Mouse (Mus musculus) B cell, adult 2 months (primary cell): ENCODE measurements around the gene Cdkal1.

ENCODE experiments used
- DNase-seq, 2 experiments: peaks; one replicate each; pipeline ENCODE4 v3.0.0; 2022

Gene Cdkal1

DNA sequence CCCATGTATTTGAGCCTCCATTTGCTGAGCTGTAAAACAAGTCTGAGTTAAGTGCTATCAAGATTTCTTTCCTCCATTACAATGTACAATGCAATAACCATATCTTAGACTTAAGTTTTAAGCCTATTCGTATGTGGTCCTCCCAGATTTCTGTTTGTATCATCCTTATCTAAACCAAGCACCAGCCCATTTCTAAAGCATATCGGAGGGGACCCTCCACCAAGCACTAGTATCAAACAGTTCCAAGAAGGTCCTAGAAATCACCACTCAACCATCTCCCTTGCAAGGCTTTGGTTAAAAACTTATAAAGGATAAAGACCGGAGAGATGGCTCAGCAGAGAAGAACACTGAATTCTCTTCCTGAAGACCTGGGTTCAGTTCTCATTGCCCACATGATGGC lies 47.1 kb downstream of the Cdkal1 start:
- no peak for DNase-seq

DNA sequence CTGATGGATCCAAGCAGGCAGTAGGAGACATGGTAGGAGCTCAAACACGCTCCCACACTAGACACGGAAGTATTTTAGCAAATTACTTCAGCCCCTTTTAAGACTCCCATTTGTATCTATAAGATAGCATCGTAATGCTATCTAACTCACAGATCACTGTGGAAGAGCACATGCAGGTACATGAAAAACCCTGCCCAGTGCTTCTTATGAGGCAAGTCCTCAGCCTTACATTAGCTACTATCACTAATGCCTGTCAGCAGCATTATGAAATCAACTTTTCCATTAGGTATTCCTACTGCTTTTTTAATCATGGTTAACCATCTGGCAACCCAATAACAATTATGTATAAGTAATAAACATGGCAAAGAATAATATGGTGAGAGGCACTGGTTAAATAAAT lies 47.5 kb downstream of the Cdkal1 start:
- DNase-seq, result no peak

DNA sequence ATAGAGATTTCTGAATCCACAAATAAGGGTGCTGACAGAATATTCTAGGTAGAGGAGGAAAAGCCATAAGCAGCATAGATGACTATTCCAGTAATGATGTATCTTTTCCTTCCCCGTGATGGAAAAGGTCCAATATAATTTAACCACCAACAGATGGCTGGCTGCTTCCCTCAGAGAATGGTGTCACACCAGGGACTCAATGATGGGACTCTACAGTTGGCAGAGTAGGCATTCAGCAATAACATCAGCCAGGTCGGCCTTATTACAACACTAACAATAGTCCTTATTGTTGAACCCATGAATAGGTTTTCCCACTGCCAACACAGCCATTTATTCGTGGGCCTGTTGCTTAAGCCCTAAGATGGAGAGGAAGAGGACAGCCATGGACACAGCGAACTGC lies 48.6 kb downstream of the Cdkal1 start:
- no peak for DNase-seq

DNA sequence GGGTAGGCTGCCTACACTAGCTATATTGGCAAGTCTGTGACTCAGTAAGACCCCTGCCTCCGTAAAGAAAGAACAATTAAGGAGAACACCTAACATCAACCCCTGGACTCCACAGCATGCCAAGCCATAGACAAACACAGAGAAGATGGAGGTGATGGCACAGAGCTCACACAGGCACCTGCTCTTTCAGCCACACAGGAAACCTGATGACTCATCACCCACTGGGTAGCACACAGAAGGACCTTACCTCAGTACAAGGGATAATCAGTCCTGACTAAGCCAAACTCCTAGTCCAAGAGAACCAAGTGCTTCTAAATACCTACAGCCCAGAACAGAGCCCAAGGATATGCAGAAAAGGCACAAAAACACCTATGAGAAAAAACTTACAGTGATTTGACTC lies 50.2 kb downstream of the Cdkal1 start:
- DNase-seq, result no peak

DNA sequence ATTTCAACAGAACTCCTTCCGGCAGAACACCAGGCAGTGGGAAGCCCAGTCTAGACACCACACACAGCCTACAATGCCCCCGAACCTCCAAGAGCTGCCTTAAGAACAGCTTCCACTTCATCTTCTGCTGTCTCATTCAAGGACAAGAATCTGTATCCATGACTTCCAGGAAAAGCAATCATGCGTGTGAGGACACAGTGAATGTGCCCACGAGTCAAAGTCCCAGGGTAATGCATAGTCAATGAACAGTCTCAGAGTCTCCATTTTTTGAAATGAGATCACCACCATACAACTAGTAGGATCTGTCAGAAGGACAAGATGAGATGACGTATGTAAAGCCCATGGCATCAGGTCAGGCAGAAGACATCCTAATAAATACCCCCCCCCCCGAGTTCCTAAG lies 51.4 kb downstream of the Cdkal1 start:
- DNase-seq, result no peak

DNA sequence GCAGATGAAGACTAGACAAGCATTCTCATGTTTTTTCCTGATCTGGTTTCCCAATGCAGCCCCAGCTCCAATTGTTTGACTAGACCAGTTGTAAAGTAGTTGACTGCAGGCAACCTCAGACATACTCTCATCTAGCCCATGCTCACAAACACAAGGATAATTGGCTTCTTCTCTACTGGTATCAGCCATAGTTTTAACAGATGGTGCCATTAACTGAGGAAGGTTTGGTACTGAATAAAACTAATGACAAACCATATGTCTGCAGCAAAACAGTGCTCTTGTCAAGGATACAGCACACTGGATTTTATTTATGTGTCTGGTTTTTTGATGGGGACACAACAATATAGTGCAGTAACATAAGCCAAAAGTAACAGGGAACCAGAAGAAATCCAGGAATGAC lies 52.8 kb downstream of the Cdkal1 start:
- DNase-seq, result no peak

DNA sequence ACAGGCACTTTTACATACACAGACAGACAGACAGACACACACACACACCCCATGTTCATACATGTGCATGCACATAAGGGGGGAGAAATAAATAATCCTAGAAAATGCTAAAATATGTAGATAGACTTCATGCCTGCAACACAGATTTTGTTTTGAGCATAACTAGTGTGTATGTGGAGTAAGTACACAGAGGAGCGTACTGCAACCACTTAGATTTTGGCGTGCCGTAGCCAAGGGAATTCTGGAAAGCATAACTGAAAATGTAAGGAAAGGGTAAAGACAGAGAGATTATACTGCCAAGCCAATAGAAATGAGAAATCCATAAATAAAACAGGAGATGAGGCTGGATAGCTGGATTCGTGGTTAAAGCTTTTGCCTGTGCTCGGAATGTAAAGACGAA lies 55.4 kb downstream of the Cdkal1 start:
- DNase-seq, result no peak

DNA sequence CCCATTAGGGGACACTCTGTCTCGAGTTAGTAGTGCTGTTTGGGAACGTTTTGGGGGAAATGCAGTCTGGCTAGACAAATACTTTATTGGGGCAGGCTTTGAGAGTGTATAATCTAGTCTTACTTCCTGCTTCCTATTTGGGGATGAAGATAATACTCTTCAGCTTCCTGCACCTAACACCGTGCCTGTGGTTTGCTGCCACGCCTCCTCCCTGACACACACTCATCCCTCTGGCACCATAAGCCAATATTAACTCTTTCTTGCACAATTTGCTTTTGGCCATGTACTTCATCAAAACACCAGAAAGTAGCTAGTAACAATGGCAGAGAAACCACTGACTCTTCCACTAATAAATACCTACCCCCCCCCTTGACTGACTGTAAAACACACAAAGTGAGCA lies 63.4 kb downstream of the Cdkal1 start:
- DNase-seq, result peak in 1 of 2 experiments; percentile 8

DNA sequence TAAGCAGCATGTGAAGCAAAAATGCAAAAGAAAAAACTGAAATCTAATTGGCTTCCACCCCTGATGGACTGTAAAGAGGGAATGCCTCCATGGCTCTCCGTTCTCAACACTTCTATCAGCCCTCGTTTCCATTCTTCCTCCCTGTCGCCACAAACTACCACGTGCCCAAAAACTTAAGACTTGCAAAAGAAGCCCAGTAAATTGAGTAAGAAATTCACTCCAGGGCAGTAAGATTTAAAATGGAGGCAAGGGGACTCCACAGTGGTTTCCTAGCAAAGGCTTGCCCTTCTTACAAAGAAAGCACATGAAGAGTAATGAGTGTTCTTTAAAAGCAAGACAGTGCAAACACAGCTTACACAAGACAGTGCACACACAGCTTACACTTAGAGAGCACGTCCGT lies 64.0 kb downstream of the Cdkal1 start:
- DNase-seq, result no peak

DNA sequence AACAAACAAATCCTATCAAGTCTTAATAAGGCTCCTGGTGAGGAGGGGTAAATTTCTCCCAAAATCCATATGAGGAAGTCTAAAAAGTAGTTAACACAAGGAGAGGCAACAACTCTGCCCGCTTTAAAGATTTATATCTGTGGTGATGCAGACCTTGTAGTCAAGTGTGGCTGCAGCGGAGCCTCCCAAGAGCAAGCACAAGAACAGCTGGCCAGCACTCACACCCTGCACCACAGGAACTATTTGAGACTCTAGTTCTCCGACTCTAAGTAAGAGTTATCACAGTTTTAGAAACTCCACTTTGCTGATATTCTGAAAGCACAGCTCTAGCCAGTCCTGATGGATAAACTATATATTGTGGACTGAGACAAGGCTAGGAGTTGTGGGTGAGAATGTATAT lies 68.5 kb downstream of the Cdkal1 start:
- DNase-seq, result no peak

DNA sequence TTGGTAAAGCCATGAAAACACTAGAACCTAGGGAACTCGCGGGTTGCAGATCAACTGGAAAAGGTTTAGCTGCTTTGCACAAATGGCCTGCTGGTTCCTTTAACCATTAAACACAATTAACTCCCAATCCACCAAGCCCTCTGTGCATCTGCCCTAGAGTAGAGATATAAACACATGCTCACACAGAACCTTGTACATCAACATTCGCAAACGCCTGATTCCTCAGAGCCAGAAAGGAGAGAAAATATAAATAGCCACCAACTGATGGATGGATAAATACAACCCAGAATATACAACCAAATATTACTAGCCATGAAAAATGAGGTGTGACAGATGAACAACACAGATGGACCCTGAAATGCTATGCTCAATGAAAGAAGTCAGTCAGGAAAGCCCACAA lies 70.6 kb downstream of the Cdkal1 start:
- no peak for DNase-seq

DNA sequence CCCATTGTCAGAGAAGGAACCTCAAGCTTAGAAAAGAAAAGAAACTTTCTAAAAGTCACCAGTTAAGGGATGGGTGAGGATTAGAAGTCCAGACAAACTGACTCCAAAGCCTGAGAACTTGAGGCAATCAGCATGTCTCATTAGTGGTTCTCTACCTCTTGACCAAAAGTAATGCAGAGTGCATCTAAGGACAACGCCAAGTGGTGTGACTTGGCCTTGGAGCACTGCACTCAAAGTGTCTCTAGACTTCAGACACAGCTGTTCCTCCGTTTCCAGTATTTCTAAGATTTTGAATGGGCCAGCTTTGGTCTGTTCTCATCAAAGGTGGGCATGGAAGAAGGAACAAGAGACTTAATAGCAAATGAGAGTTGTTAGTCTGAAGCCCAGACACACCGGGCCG lies 74.1 kb downstream of the Cdkal1 start:
- DNase-seq, result no peak

DNA sequence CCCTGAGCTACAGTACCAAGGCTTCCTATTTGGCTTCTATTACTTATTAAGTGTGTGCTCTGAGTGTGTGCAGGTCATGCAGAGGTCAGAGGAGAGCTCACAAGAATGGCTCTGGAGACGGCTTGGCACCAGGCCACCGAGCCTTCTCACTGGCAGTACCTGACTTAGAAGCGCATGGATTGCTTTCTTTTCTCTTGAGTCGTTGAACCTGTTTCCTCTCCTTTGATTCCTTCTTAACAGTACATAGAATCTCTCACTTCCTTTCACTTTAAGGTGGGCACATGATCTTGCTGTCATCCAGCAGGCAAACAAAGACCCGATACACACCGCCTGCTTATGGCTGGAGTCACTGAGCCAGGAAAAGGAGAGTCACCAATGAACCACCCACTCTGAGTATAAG lies 74.8 kb downstream of the Cdkal1 start:
- DNase-seq, result no peak

DNA sequence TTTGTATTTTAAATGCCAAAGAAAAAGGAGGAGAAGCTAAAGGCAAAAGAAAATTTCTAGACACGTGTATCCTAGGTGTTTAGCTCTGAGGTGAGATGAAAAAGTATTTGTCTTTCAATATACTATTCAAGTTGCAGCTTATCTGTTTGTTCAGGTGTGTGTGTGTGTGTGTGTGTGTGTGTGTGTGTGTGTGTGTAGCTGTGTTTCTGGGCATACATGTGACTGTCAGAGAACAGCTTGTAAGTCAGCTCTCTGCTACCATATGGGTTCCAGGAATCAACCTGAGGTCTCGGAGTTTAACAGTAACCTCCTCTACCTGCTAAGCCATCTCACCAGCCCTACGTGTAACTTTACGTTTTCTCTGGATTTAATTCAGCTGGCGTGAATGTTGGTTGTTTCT lies 76.0 kb downstream of the Cdkal1 start:
- no peak for DNase-seq

DNA sequence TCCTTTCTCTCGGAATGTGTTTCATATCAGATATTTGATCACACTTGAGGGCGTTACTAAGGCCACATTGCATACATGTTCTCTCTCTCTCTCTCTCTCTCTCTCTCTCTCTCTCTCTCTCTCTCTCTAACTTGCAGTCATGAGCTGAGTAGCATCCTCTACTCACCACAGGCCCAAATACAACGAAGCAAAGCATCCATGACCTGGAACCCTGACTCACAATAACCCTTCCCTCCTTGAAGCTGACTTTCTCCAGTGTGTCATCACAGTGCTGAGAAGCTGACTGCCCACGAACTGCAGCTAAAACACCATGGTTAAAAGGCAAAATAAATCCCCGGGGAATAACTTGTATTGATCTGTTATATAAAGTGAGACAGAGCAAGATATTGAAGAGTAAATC lies 76.4 kb downstream of the Cdkal1 start:
- no peak for DNase-seq

DNA sequence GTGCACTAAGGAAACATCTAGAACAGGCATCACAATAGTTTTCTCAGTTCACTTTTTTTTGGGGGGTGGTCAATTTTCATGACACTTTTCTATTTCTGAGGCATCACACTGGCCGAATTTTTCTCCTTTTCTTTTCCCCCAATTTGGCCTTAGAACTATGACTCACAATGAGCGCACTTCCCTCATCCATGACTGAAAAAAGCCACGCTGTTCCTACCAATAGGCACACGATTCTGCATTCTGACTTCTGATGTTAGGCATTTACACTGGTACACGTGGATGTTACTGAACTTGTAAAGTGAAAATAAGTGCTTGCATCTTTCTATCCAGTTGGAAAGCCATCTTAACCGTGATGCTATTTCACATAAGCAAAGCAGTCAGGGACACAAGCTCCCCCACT lies 77.3 kb downstream of the Cdkal1 start:
- no peak for DNase-seq

DNA sequence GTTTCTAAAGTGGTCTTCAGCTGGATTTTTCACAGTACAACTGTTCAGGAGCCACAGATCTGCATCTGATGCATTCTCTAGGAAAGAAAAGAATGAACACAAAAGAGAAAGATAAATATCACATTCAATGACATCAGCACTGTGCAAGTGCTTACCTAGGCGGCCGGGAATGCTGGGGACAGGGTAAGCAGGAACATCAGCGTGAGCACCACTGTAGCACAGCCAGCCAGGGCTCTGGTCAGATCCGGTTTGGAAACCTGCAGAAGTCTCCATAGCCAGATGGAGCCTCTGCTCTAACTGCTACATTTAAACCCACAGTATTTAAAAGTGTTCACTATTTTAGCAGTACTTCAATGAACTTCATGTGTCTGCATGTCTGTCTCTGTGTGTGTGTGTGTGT lies 78.2 kb downstream of the Cdkal1 start:
- DNase-seq, result no peak

DNA sequence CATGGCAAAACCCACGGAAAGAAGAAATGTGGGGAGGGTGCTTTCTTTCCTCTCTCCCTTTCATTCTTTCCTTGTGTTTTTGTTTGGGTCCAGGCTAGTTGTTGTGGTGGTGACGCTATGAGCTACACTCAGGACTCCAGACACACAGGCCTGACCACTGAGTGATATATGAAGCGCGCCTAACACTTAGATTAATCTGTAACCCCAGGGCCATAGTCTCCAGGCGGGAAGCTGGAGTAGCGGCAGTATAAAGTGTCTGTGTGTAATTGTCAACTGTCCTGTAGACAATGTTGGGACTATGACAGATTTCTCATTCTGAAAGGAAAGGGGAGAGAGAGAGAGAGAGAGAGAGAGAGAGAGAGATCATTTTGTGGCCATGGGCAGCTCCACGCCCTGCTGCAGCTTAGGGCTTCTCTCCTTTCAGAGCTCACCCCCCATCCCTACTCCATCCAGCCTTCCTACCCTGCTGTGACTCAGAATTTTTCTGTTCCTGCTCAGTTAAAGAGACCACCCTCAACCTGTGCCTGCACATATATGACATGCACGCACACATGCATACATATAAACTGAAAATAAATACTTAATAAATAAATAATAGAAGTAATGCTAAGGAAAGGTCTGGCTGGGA lies 79.8 kb downstream of the Cdkal1 start:
- DNase-seq, result no peak

DNA sequence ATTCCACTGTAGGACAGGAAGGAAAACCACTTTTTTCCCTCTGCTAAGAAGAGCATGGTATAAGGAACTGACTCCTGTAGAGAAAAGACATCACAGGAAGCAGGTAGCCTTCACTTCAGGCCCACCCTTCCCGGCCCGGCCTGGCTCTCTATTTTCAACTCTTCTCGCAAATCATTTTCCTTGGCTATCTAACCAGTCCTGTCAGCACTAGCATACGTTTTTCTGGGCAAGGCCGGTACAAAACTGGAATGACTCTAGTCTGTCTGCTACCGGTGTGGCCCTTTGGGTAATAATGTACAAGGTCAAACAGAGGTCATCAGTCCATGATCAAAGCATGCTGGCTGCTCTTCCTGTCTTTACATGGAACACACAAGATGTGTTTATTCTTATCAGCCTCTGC lies 81.9 kb downstream of the Cdkal1 start:
- DNase-seq, result no peak

DNA sequence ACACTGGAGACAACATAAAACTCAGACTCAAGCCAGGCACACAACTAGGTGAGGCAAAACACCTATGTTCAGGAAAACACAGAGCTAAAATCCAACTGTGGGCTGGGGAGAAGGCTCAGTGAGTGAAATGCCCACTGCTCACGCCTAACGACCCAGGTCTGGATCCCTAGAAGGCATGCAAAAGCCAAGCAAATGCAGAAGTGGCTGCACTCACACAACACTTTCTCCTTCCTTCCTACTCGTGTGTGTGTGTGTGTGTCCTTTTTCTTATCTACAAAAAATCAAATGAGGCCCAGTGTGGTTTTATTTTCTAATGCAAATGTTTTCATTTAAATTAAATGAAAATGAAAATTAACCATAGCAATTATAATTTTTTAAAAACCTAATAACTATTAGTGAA lies 82.5 kb downstream of the Cdkal1 start:
- no peak for DNase-seq

DNA sequence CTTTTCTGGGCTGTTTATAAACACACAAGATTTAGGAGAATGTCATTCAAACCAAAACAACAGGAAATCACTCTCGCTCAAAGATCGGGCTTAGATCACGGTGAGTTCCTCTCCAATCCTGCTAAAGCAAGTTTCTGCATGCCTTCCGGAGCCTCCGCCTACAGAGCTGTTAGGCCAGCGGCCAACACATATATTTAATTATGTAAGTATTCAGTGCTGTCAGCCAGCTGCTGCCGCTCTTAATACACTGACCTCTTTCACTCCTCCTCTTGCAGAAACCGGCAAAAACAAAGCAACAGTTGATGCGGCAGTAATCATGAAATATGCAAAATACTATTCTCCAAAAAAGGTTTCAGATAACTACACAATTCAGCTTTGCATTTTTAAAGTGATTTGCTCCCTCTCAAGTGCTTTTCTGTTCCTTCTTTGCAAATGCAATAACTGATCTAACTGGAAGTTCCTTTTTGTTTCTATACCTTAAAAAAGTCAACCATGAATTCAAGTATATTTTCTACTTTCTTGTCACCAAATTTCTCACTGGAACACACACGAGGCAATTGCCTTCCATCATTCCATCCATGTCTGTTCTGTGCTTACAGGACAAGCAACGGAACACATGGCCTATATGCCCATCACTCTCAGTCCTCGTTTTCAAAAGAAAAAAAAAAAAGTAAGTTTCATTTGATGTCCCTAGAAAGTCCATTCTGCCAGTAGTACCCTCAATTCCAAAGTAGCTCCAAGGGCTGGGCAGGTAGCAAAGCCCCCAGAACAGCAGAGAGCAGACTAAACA lies 85.6 kb downstream of the Cdkal1 start:
- peak; percentile 41 to 45 for DNase-seq

DNA sequence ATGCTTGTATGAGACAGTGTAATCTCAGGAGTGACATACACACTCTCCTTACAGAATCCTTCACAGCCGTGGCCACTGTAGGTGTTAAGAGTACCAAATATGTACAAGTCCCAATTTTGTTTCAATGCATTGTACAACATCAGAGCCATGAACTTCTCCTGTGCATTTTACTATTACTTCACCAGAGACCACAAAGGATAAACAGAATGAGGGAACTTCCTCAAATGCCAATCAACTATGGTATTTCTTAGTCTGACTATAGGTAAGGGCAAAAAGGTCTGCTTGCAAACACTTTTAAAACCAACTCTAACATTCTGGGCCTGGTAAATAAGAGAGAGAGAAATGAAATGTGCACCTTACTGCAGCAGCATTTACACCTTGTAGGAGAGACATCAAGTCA lies 87.4 kb downstream of the Cdkal1 start:
- no peak for DNase-seq

DNA sequence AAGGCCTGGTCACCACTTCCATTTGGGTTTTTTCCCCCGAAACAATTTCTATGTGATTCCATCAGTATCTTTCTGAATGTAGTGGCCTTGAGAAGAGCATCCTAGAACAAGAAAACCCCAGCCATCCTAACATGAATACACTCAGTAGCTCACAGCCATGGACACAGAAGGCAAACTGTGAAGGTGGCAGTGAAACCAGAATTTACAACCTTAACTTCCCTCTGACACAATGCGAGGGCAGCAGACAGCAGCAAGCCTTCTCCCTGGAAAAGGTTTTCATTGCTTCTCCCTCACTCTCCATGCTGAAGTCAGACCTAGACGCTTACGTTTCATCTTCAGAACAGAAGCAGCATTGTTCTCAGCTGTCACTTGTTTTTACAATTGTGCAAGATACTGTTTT lies 87.9 kb downstream of the Cdkal1 start:
- no peak for DNase-seq

DNA sequence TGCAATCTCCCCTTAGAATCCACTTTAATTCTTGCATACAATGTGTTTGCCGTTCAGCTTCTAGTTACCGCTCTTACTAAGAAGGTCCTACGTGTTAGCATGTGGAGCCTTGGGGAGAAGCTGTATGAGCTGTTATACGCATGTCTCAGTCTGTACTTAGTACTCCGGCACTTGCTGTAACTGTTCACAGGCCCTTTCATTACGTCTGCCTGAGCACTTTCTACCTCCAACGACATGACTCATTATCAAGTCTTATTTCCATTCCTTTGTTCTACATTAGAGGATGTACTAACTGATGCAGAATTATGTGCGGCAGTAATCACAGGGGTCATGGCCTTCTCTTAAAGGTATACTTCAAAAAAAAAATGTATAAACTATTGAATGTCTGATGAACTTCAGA lies 89.1 kb downstream of the Cdkal1 start:
- no peak for DNase-seq

DNA sequence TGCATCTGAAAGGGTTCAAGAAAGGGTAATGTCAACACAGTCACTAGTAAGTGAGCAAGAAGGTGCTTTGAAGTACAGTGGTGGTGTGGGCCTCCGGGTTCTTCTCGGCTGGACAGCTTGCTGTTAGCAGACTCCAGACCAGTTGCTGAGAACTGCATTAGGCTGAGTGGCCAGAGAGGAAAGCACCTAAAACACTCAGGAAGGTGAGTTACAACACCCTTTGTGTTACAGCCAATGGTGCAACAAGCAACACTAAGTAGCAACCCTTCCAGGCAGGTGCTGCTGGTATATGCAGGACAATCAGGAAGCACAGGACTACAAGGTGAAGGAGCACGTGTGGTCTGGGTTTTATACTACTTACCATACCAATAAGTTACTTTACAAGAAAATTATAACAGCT lies 90.2 kb downstream of the Cdkal1 start:
- no peak for DNase-seq
